Mouse (Mus musculus) MEL (cell line): ENCODE measurements around the gene Evc2.
A peak's percentile ranks its signal among the peaks of the same experiment; 100 is the strongest.

Experiments
- CTCF ChIP-seq, 3 experiments: IDR thresholded peaks in 2 of 3; conservative IDR thresholded peaks in 1 of 3; 2 replicates each; pipeline ENCODE4 v1.5.1; 2011 to 2012; ENCODE audit warnings: low read length in 3 of 3, low read depth in 2 of 3, mild to moderate bottlenecking in 2 of 3, improper control_type of control experiment in 1 of 3, inconsistent platforms in 1 of 3, mixed read lengths in 1 of 3, moderate library complexity in 1 of 3; ENCODE audit not compliant: control insufficient read depth in 1 of 3, insufficient read depth in 1 of 3, poor library complexity in 1 of 3, severe bottlenecking in 1 of 3
- EP300 ChIP-seq, 2 experiments: IDR thresholded peaks; 2 replicates each; pipeline ENCODE4 v1.6.1; 2011; ENCODE audit warnings: improper control_type of control experiment in 2 of 2, low read length in 2 of 2, low read depth in 1 of 2, mild to moderate bottlenecking in 1 of 2
- GATA1 ChIP-seq: IDR thresholded peaks from 2 replicates; pipeline ENCODE4 v1.6.1; 2011; ENCODE audit warnings: low read depth, low read length, improper control_type of control experiment
- POLR2A ChIP-seq, 2 experiments: IDR thresholded peaks; 2 replicates each; pipeline ENCODE4 v1.6.1; 2011 to 2012; ENCODE audit warnings: low read length in 2 of 2, mild to moderate bottlenecking in 2 of 2, control low read depth in 1 of 2, improper control_type of control experiment in 1 of 2, low read depth in 1 of 2, moderate library complexity in 1 of 2; ENCODE audit not compliant: control insufficient read depth in 1 of 2, insufficient read depth in 1 of 2, poor library complexity in 1 of 2
- POLR2AphosphoS2 ChIP-seq: IDR thresholded peaks from 2 replicates; pipeline ENCODE4 v1.6.1; 2011; ENCODE audit warnings: low read length, improper control_type of control experiment
- TBP ChIP-seq: IDR thresholded peaks from 2 replicates; pipeline ENCODE4 v1.8.0; 2011; ENCODE audit warnings: low read depth, low read length, improper control_type of control experiment
- ZC3H11A ChIP-seq: IDR thresholded peaks from 2 replicates; pipeline ENCODE4 v1.6.1; 2012; ENCODE audit warnings: low read depth, mild to moderate bottlenecking, inconsistent platforms, low read length, improper control_type of control experiment

GRCm38 (mm10) chr5:37289236-37289635 lies 49.1 kb upstream of the Evc2 start:
- TF ChIP-seq GATA1, result no peak
- TF ChIP-seq TBP, result no peak
- peak; percentile 61 to 75 (median 70) for TF ChIP-seq CTCF (IDR thresholded peaks at IDR 0.05 in 2 of 3, conservative IDR thresholded peaks at IDR 0.05 in 1 of 3; ENCODE audit: control insufficient read depth in 1 of 3, insufficient read depth in 1 of 3, low read depth in 2 of 3, low read length in 3 of 3, poor library complexity in 1 of 3, severe bottlenecking in 1 of 3)
- TF ChIP-seq POLR2A (IDR thresholded peaks at IDR 0.05; ENCODE audit: control insufficient read depth in 1 of 2, insufficient read depth in 1 of 2, low read depth in 1 of 2, low read length in 2 of 2, poor library complexity in 1 of 2), result no peak
- 0 out of 2 replicates have a peak, but pooled peaks have one; percentile 8 for TF ChIP-seq ZC3H11A
- TF ChIP-seq EP300 (IDR thresholded peaks at IDR 0.05; ENCODE audit: low read depth in 1 of 2, low read length in 2 of 2), result no peak
- no peak for TF ChIP-seq POLR2AphosphoS2
